Mouse (Mus musculus) c-Kit-positive CD71-positive TER-119-positive erythroid progenitor cells, embryonic 14.5 days (primary cell): ENCODE measurements around the gene Olfr1046.
"Not testable (repeated sequence)": the region's sequence is repeated elsewhere in the genome, so short reads cannot be mapped to it uniquely, and the experiment has no call there.

Experiments used
- DNase-seq: peaks from one replicate; pipeline ENCODE4 v3.0.0-alpha.2; 2013; ENCODE audit warnings: low spot score

Gene Olfr1046

DNA sequence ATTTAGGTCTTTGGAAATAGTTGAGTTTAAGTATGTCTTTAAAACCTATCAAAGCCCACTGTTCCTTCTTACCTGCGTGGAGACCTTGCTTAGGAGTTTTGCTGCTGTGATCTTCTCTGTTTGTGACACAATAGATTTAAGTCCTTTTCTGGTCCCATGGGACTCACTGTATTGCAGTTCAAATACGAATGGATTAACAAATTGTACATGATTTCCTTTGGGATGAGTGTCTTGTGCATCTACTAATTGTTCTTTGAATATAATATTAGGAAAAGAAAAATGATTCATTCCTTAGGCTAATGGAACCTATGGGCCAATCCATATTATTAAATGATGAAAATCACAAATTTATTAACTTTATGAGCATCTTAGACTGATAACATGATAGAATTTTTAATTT is at the start of gene Olfr1046:
Olfr1046 (minus strand) TSS at position 101 of the 400 bp plus-strand sequence.
- DNase-seq: no peak

DNA sequence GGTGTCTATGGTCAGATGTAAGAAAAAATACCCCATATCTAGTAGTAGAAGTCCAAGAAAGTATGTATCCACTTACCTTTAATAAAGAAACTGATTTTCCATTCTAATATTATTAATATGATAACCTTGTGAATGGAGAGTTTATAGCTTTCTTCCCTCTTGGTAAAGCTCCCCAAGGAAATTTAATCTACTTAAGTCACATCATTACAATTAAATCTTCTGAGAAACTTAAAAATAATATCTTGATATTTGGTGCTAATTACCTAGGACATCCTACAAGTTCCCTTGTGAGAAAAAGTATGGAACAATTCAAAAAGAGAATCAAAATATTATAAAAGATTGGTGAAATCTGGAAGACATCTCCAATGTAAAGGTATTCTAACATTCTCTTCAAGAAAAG is 39.1 kb upstream of the Olfr1046 start, which contains the start of gene Olfr1049:
Olfr1049 (minus strand) TSS at position 101 of the 400 bp plus-strand sequence.
- DNase-seq: not testable (repeated sequence)

DNA sequence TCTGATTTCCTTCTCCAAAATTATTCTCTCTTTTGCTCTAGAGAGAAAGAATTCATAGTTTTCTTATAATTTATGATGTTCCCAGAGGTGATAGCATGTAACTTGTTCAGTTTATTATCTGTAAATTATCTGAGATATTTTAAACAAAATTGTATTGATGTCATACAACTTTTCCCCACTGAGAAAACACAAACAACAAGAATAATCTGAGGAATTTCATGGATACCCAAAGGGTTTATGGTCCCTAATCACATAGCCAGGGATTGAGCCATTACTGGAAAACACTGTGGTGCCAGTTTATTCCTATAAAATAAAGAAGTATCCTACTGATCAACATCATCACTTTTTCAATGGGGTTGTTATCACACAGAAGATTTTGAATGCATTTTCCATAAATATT is 21.1 kb upstream of the Olfr1046 start, which contains the start of gene Olfr1048:
Olfr1048 (minus strand) TSS at position 101 of the 400 bp plus-strand sequence.
- no peak for DNase-seq

DNA sequence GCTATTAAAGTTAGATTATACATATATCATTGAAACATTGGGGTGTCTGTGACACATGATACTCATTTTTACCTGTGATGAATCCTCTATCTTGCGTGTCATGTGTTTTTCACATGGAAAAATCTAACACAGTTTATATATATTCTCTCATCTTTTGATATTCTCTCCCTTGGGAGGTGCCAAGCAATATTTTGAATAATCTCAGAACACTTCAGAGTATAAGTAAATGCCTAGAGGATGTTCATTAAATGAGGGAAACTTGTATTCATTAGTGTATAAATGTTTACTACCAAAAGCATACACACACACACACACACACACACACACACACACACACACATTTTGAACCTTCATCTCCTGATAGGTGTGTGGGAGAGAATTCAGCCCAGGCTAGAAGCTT is 12.2 kb upstream of the Olfr1046 start, which contains the start of gene Olfr1047:
Olfr1047 (minus strand) TSS at position 101 of the 400 bp plus-strand sequence.
- no peak for DNase-seq

DNA sequence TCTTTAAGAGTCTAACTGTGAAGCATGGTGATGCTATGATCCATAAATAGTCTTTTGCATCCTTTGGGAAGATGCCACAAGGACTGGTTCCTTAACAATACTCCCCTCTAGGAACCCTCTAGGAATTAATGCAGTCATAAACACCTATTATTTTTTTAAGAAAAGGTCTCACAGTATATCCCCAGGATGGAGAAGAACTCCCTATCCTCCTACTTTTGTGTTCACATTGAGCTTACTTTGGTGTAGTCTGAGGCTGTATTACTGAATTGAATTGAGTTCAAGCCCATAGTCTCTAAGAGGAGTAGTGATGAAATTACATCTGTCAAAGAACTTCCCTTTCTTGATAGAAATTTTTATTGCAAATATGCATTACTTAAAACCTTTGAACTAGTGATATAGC is 16.2 kb downstream of the Olfr1046 start, which contains the start of gene Olfr1045:
Olfr1045 (minus strand) TSS at position 101 of the 400 bp plus-strand sequence.
- no peak for DNase-seq

DNA sequence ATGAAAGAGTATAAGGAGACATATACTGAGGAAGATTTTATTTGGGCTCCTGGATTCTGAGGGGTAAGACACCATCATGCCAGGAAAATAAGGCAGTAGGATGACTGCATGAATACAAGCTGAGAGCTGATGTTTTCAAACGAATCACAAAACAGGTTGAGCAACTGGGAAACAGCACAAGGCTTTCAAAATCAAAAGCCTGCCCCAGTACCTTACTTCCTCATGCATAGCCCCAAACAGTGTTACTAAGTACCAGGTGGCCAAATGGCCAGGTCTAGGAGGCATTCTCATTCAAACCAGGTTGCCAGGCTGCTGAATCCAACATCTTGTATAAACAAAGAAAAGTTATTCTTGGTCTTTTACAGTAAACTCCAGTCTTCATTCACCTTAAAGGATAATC is 23.3 kb downstream of the Olfr1046 start:
- no peak for DNase-seq

DNA sequence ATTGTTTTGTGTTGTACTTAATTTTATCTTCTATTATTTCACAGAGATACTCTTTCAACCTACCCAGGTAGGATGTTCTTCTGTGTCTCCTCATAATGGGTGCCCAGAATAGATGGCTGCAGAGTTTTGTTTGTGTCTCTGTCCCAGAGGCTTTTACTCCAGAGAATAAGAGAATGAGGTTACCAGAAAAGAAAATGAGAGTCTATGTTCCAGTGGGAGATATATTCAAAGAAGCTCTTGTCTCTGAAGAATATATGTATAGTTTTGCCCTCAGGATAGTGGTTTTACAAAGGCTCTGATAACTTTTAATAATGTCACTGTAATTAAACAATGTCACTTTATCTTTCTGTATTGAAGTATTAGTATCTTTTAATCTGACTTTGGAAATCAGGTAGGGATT is 33.5 kb downstream of the Olfr1046 start, which contains the start of gene Olfr52:
Olfr52 (minus strand) TSS at position 101 of the 400 bp plus-strand sequence.
- no peak for DNase-seq

DNA sequence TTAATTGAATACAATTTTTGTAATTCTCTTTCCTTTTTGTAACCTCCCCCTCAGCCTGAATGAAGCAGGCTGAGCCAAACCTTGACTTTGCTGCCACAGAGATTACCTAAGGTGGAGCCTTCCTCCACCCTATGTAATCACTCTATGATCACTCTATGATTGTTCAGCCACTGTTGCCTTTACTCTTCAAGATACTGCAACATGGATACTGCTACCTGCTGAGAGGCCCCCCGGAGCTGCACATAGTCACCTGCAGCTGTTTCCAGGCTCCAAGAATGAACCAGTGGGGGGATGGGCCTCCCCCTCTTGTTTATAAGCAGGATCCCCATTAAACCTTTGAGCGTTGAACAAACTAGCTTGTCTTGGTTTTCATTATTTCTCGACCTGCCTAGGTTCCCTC is 39.2 kb downstream of the Olfr1046 start:
- no peak for DNase-seq

DNA sequence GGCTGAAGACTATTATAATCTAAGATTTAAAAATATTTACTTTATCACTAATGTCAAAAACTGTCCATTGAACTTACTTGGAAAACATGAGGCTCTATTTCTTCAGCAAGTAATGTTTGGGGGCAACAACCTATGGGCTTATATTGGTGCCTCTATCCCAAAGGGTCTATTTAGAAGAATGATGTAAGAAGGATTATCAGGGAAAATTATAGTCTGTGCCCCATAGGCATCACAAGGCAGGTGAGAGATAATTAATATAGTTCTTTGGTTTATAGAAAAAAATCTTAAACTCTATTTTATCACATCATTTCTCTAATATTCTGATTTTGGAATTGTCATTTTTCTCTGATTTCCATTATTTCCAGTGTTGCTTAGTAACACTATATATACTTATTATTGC is 41.4 kb downstream of the Olfr1046 start, which contains the start of gene Olfr1044:
Olfr1044 (minus strand) TSS at position 101 of the 400 bp plus-strand sequence.
- no peak for DNase-seq

DNA sequence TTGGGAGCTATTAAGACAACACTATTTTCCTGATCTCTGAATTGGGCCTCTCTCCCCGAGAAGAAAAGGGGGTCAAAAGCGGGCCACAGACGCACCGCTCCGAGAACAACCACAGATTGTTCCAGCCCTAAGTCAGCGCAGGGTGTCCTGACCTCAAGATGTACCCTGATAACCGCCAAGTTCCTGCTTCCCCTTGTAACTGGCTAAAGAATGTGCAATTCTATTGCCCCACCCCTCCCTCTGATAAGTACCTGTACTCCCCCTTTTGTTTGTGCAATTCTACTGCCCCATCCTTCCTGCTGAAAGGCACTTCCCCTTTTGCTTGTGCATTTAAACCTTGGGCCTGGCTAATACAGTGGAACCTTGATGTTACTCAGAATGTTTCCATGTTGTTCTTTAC is 43.7 kb downstream of the Olfr1046 start:
- DNase-seq: not testable (repeated sequence)

DNA sequence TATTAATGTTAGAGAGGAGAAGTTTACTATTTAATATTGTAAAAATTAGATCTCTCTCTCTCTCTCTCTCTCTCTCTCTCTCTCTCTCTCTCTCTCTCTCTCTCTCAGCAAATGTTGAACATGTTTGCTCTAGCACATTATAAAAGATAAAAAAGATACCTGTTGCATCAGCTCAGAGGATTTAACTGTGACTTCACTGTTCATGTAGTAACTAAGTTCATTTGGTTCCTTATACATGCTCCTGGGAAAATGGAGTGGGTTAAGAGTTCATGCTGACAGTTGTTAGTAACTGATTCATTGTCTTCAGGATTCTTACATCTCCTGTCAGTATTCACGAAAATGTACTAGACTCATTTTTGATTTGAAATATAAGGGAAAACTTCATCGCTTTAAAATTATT is 51.7 kb downstream of the Olfr1046 start, which contains the start of gene Olfr1043:
Olfr1043 (minus strand) TSS at position 101 of the 400 bp plus-strand sequence.
- DNase-seq: no peak
